Mouse (Mus musculus): ENCODE results near the gene Coq8a. TPM values are rescaled to one million over a fixed set of nuclear protein-coding genes. Genes with fewer than 3 reads are reported as not detected.

The Coq8a gene
- polyA plus RNA-seq, 1 experiment from 2014 or later: 16.0 TPM

GRCm38 (mm10) chr1:180148563-180148962 lies 50.8 kb downstream of the Coq8a start:
- peak; percentile 92 for ATAC-seq (ENCODE audit: insufficient read depth, low FRiP score, low read depth)
- Histone ChIP-seq H3K9ac (no peak overlapping the region), H3K4me3 (replicated peaks) (no peak overlapping the region), H3K9me3 (no peaks in the 10 kb centered on the region), H3K4me2 (no peak overlapping the region), H3K27me3 (replicated peaks) (no peaks in the 10 kb centered on the region), H3K4me1 (no peaks in the 10 kb centered on the region), H3K27ac (no peak overlapping the region), H3K36me3 (peaks cover 3% of the 10 kb centered on the region; the same call in 1 of the 2 replicates)
- 87% methylated on average over 4 of the region's 4 CpGs for WGBS

GRCm38 (mm10) chr1:180148036-180148435 lies 51.4 kb downstream of the Coq8a start:
- H3K9me3 ChIP-seq: no peaks in the 10 kb centered on the region
- no peaks in the 10 kb centered on the region for H3K27me3 ChIP-seq (replicated peaks)
- H3K4me2 ChIP-seq: no peak overlapping the region
- H3K27ac ChIP-seq: no peak overlapping the region
- H3K4me3 ChIP-seq (replicated peaks): no peak overlapping the region
- H3K4me1 ChIP-seq: no peaks in the 10 kb centered on the region
- no peak overlapping the region for H3K9ac ChIP-seq
- H3K36me3 ChIP-seq: peaks cover 5% of the 10 kb centered on the region
- WGBS: 81% methylated on average over 4 of the region's 4 CpGs
- peak; percentile 88 for ATAC-seq (ENCODE audit: insufficient read depth, low FRiP score, low read depth)

GRCm38 (mm10) chr1:180140970-180141369 lies 58.4 kb downstream of the Coq8a start:
- Histone ChIP-seq H3K27me3 (replicated peaks) (no peaks in the 10 kb centered on the region), H3K27ac (no peak overlapping the region), H3K4me2 (no peak overlapping the region), H3K9me3 (no peaks in the 10 kb centered on the region), H3K4me1 (no peaks in the 10 kb centered on the region), H3K36me3 (peaks cover 17% of the 10 kb centered on the region), H3K4me3 (replicated peaks) (no peak overlapping the region), H3K9ac (no peak overlapping the region)
- ATAC-seq (ENCODE audit: insufficient read depth, low FRiP score, low read depth): no peak
- 89% methylated on average over 2 of the region's 2 CpGs for WGBS

- Histone ChIP-seq H3K4me2 (no peak overlapping the region), H3K27me3 (replicated peaks) (no peaks in the 10 kb centered on the region), H3K4me1 (no peaks in the 10 kb centered on the region), H3K4me3 (replicated peaks) (no peak overlapping the region), H3K27ac (no peak overlapping the region), H3K36me3 (peaks cover 14% of the 10 kb centered on the region), H3K9me3 (no peaks in the 10 kb centered on the region), H3K9ac (no peak overlapping the region)
- ATAC-seq (ENCODE audit: insufficient read depth, low FRiP score, low read depth): no peak
- 82% methylated on average over 4 of the region's 4 CpGs for WGBS
Observed at GRCm38 (mm10) chr1:180139158-180139557, 60.2 kb downstream of the Coq8a start.

- no peaks in the 10 kb centered on the region for H3K4me1 ChIP-seq
- no peaks in the 10 kb centered on the region for H3K9me3 ChIP-seq
- WGBS: 81% methylated on average over 4 of the region's 4 CpGs
- no peak overlapping the region for H3K4me3 ChIP-seq (replicated peaks)
- no peak overlapping the region for H3K4me2 ChIP-seq
- H3K27ac ChIP-seq: no peak overlapping the region
- H3K27me3 ChIP-seq (replicated peaks): no peaks in the 10 kb centered on the region
- ATAC-seq (ENCODE audit: insufficient read depth, low FRiP score, low read depth): no peak
- H3K9ac ChIP-seq: no peak overlapping the region
- peaks cover 6% of the 10 kb centered on the region; the same call in 1 of the 2 replicates for H3K36me3 ChIP-seq
Observed at GRCm38 (mm10) chr1:180132187-180132586, 67.2 kb downstream of the Coq8a start.

- Histone ChIP-seq H3K4me2 (no peak overlapping the region), H3K4me3 (replicated peaks) (no peak overlapping the region), H3K4me1 (no peaks in the 10 kb centered on the region), H3K9ac (no peak overlapping the region), H3K27ac (no peak overlapping the region), H3K36me3 (no peaks in the 10 kb centered on the region), H3K9me3 (no peaks in the 10 kb centered on the region), H3K27me3 (replicated peaks) (no peaks in the 10 kb centered on the region)
- no peak for ATAC-seq (ENCODE audit: insufficient read depth, low FRiP score, low read depth)
- WGBS: 64% methylated on average over 3 of the region's 3 CpGs
Observed at GRCm38 (mm10) chr1:180131402-180131801, 68.0 kb downstream of the Coq8a start.

- H3K36me3 ChIP-seq: no peaks in the 10 kb centered on the region
- no peaks in the 10 kb centered on the region for H3K4me1 ChIP-seq
- no peaks in the 10 kb centered on the region for H3K9me3 ChIP-seq
- no peak overlapping the region for H3K4me3 ChIP-seq (replicated peaks)
- no peaks in the 10 kb centered on the region for H3K27me3 ChIP-seq (replicated peaks)
- no peak overlapping the region for H3K4me2 ChIP-seq
- WGBS: 89% methylated on average over 5 of the region's 5 CpGs
- no peak; the same call in 1 of the 2 replicates for ATAC-seq (ENCODE audit: insufficient read depth, low FRiP score, low read depth)
- no peak overlapping the region for H3K9ac ChIP-seq
- no peak overlapping the region for H3K27ac ChIP-seq
Observed at GRCm38 (mm10) chr1:180128077-180128792, 71.2 kb downstream of the Coq8a start.

- no peak for ATAC-seq (ENCODE audit: insufficient read depth, low FRiP score, low read depth)
- no peak overlapping the region for H3K4me3 ChIP-seq (replicated peaks)
- H3K27me3 ChIP-seq (replicated peaks): no peaks in the 10 kb centered on the region
- H3K9ac ChIP-seq: no peak overlapping the region
- H3K9me3 ChIP-seq: no peaks in the 10 kb centered on the region
- WGBS: 82% methylated on average over 8 of the region's 8 CpGs
- no peak overlapping the region for H3K27ac ChIP-seq
- H3K36me3 ChIP-seq: no peaks in the 10 kb centered on the region
- H3K4me1 ChIP-seq: no peaks in the 10 kb centered on the region
- H3K4me2 ChIP-seq: no peak overlapping the region
Observed at GRCm38 (mm10) chr1:180118233-180118632, 81.2 kb downstream of the Coq8a start.

GRCm38 (mm10) chr1:180116525-180116924 lies 82.9 kb downstream of the Coq8a start:
- WGBS: 75% methylated on average over 1 of the region's 1 CpGs
- no peak overlapping the region for H3K4me3 ChIP-seq (replicated peaks)

More at GRCm38 (mm10) chr1:180116525-180116924, 82.9 kb downstream of the Coq8a start:
- no peak overlapping the region for H3K27ac ChIP-seq
- no peak for ATAC-seq (ENCODE audit: insufficient read depth, low FRiP score, low read depth)
- no peak overlapping the region for H3K9ac ChIP-seq
- H3K4me1 ChIP-seq: no peaks in the 10 kb centered on the region
- no peak overlapping the region for H3K4me2 ChIP-seq
- no peaks in the 10 kb centered on the region for H3K27me3 ChIP-seq (replicated peaks)
- H3K9me3 ChIP-seq: no peaks in the 10 kb centered on the region
- no peaks in the 10 kb centered on the region for H3K36me3 ChIP-seq

Other genes starting within 250 kb of the Coq8a start
- gene Cdc42bpa, start 239.1 kb downstream of the Coq8a start, polyA plus RNA-seq (2015; fragmentation: Nextera tagmentation; extraction: Ambion mirVana): 16.9 and 17.9 TPM in 2 replicates
- 19.2 and 20.3 TPM in 2 replicates for gene Psen2, start 63.8 kb upstream of the Coq8a start, polyA plus RNA-seq (2015; fragmentation: Nextera tagmentation; extraction: Ambion mirVana)
- 8.9 and 9.4 TPM in 2 replicates for gene Itpkb, start 130.9 kb upstream of the Coq8a start, polyA plus RNA-seq (2015; fragmentation: Nextera tagmentation; extraction: Ambion mirVana)

Data from stomach, embryonic 15.5 days (tissue).